Mouse (Mus musculus) adrenal gland, adult 2 months (tissue): ENCODE results near the gene Pdzk1ip1. TPM values are rescaled to one million over a fixed set of nuclear protein-coding genes. Genes with fewer than 3 reads are reported as not detected.

Source experiments
- DNase-seq: peaks from one replicate; pipeline ENCODE4 v3.0.0; 2021
- polyA plus RNA-seq: library from polyadenylated mRNA; depleted of rRNA; stranded (reverse); fragments of >200 nt; gene quantifications from 2 replicates; pipeline ENCODE4 v1.2.3, GENCODE M21; 2012; rRNA removed
- total RNA-seq, 2 experiments: library from RNA; stranded (reverse); gene quantifications; 2 replicates each; pipeline ENCODE4 v1.2.3; 2021

Pdzk1ip1 gene
- total and polyA plus RNA-seq, 3 experiments, result 0.48 to 10.0 (median 0.61) TPM

DNA sequence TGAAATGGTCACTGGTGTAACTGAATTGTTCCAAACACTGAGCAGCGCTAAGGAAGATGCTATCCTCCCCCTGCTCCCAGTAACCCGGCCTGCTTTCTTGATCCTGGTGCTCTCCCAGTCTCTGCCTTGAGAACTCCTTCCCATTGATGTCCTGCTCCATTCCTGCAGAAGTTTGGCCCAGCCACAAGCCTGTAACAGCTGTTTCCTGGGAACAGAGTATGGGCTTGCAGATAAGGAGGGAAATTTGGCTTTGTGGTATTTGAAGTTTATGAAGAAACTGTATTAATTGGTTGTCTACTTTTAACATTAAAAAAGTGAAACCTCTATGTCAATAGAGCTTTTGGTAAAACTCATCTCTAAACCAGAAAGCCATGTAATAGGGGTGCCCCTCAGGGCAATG, 35.0 kb downstream of the Pdzk1ip1 start:
- DNase-seq, result no peak

DNA sequence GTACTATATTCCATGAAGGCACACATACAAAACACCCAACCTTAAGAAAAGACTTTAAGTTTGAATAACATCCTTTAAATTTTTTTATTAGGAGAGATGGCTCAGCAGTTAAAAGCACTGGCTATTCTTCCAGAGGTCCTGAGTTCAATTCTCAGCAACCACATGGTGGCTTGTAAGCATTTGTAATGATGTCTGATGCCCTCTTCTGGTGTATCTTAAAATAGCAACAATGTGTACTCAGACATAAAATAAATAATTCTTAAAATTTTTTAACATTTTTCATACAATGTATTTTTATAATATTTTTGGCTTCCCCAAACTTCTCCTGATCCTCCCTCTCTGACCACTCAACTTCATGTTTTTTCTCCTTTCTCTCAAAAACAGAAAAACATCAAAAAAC, 36.2 kb downstream of the Pdzk1ip1 start:
- DNase-seq, result no peak

DNA sequence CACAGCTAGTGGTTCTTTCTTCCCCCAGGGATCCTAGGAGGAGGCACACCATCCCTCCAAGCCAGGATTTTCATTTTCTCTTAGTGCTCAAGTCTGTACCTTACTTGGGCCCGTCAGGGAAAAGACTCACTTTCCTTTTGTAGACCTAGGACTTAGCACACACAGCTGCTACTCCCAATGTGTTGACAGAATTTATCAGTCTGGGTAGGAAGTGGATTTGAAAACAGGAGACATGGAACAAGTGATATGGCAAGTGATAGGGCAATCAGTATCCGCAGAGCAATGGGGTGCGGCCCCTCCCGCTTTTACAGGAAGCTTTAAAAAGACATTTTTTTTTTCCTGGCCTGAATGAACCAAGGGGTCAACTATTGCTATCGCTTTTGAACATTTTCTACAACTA, 44.6 kb downstream of the Pdzk1ip1 start:
- no peak for DNase-seq

- no peak for DNase-seq
These were observed 45.2 kb downstream of the Pdzk1ip1 start, which contains the start of gene Cyp4x1 for GRCm38 (mm10) chr4:115133621-115134295. Gene Cyp4x1, minus strand, starts transcription at chr4:115134281.

- DNase-seq, result no peak
These were observed 45.8 kb downstream of the Pdzk1ip1 start for GRCm38 (mm10) chr4:115134296-115134630.

Other genes with a start within 250 kb of the Pdzk1ip1 start
- gene Foxd2, start 179.8 kb upstream of the Pdzk1ip1 start, total RNA-seq, result 1 to 10 TPM; 1.2 to 2.8 TPM
- 5.7 and 6.3 TPM in 2 replicates for gene Foxd2, start 179.8 kb upstream of the Pdzk1ip1 start, polyA plus RNA-seq
- not detected for gene Foxe3, start 162.7 kb upstream of the Pdzk1ip1 start, total RNA-seq
- gene Foxe3, start 162.7 kb upstream of the Pdzk1ip1 start, polyA plus RNA-seq, result 0.20 and 1.2 TPM in 2 replicates
- 100 to 1,000 TPM; 106 to 118 TPM for gene Cmpk1, start 101.5 kb upstream of the Pdzk1ip1 start, total RNA-seq
- gene Cmpk1, start 101.5 kb upstream of the Pdzk1ip1 start, polyA plus RNA-seq, result 30.9 and 37.6 TPM in 2 replicates
- under 1 TPM; 0.31 to 0.58 TPM for gene Stil, start 88.5 kb upstream of the Pdzk1ip1 start, total RNA-seq
- 0.10 and 0.13 TPM in 2 replicates for gene Stil, start 88.5 kb upstream of the Pdzk1ip1 start, polyA plus RNA-seq
- 1 to 10 TPM; 1.8 to 2.8 TPM for gene Tal1, start 32.3 kb upstream of the Pdzk1ip1 start, total RNA-seq
- gene Tal1, start 32.3 kb upstream of the Pdzk1ip1 start, polyA plus RNA-seq, result 5.1 and 8.9 TPM in 2 replicates
- not detected for gene Cyp4x1, start 45.6 kb downstream of the Pdzk1ip1 start, total RNA-seq
- gene Cyp4x1, start 45.6 kb downstream of the Pdzk1ip1 start, polyA plus RNA-seq, result 0.02 TPM in 1 of 2 replicates, not detected in the other
- gene Cyp4a29, start 153.4 kb downstream of the Pdzk1ip1 start, total RNA-seq, result not detected
- not detected in 2 replicates for gene Cyp4a29, start 153.4 kb downstream of the Pdzk1ip1 start, polyA plus RNA-seq
- under 1 TPM in 1 of 2 experiments, not detected in 1; 0.14 TPM for gene Cyp4a12a, start 210.3 kb downstream of the Pdzk1ip1 start, total RNA-seq
- not detected in 2 replicates for gene Cyp4a12a, start 210.3 kb downstream of the Pdzk1ip1 start, polyA plus RNA-seq